Mouse (Mus musculus) leukemia stem cell, adult 10-12 weeks (primary cell): ENCODE results near the gene Gm7876. TPM values are rescaled to one million over a fixed set of nuclear protein-coding genes. Genes with fewer than 3 reads are reported as not detected.

Experiments used
- polyA plus RNA-seq: library from polyadenylated mRNA; stranded (reverse); fragments of >175 nt; gene quantifications from 2 replicates; pipeline ENCODE4 v1.2.3, GENCODE M21; 2012; ENCODE audit warnings: low replicate concordance

Gene Gm7876
- not detected in 2 replicates for polyA plus RNA-seq

DNA sequence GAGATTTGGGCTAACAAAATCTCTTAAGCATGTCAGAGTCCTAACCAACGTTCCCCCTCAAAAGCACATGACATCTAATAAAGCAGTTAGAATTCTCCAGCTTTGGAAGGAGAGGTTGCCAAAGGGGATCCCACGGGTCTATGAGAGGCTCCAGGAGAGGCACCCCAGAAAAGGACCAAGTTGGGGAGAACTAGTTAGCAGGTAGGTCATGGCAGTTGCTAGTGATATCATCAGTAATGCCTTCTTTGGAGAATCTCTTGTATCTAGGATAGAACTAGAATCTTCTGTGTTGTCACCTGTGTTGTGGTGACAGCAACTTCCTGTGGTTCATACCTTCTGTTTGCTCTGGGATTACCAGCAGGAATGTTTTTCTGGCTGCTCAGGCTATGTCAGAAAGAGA, at the start of gene Gm7876:
Gm7876 (plus strand) TSS at position 301 of the 400 bp plus-strand sequence.

DNA sequence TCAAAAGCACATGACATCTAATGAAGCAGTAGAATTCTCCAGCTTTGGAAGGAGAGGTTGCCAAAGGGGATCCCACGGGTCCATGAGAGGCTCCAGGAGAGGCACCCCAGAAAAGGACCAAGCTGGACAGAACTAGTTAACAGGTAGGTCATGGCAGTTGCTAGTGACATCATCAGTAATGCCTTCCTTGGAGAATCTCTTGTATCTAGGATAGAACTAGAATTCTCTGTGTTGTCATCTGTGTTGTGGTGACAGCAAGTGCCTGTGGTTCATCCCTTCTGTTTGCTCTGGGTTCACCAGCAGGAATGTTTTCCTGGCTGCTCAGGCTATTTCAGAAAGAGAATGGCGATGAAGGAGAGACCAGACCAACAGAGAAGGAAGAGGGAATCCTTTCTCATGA, 45.1 kb upstream of the Gm7876 start, which contains the start of gene Gm3239:
Gm3239 (plus strand) TSS at position 301 of the 400 bp plus-strand sequence.

DNA sequence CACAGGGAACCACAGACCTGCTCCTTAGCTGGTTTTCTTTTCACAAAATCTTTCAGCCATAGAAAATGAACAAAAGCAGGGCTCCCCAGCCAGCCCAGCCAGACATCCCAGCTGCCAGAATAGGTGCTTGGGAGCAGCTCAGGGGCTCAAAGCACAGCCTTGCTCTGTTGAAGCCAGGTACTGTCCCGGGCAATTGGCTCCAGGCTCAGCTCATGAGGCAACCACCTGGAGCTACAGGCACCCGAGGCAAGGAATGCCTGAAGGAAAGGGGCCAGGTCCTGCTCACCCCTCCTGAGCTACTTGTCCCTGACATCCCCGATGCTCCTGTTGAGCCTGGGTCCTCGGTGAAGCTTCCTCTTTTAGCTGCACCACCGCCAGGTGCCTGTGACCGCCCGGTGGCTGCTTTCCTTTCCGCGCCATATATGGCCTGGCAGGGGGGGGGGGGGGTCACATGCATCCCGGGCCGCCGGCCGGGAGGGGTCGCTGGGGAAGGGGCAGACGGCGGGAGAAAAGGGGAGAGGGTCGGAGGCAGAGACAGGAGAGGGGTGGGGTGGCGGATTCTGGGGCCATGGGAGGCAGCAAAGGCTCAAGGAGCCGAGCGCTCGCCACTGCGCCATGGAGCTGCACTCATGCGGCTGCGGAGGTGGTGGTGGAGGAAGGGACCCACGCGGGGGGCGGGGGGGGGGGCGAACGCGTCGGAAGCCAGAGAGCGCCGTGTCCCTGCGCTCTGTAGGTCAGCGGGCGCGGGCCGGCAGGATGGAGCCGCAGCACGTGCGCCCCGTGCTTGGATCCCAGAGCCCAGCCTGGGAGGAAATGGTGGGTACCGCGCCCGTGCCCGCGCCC, 17.2 kb downstream of the Gm7876 start, which contains the start of gene Gm3252:
Gm3252 (plus strand) TSS at position 738 of the 843 bp plus-strand sequence.

Other genes starting within 250 kb of the Gm7876 start
- not detected in 2 replicates for gene Gm3182, start 227.5 kb upstream of the Gm7876 start, polyA plus RNA-seq
- not detected in 2 replicates for gene Gm3047, start 153.8 kb upstream of the Gm7876 start, polyA plus RNA-seq
- not detected in 2 replicates for gene Gm8159, start 76.9 kb upstream of the Gm7876 start, polyA plus RNA-seq
- gene Gm3239, start 45.0 kb upstream of the Gm7876 start, polyA plus RNA-seq = not detected in 2 replicates
- not detected in 2 replicates for gene Gm3252, start 17.5 kb downstream of the Gm7876 start, polyA plus RNA-seq
- gene Gm9602, start 67.1 kb downstream of the Gm7876 start, polyA plus RNA-seq = not detected in 2 replicates
- not detected in 2 replicates for gene Gm3269, start 128.9 kb downstream of the Gm7876 start, polyA plus RNA-seq
- not detected in 2 replicates for gene Gm3264, start 146.3 kb downstream of the Gm7876 start, polyA plus RNA-seq
- not detected in 2 replicates for gene Gm3278, start 183.2 kb downstream of the Gm7876 start, polyA plus RNA-seq